Comparison of ENCODE assay signal across 10 mouse cellular contexts in genomic region chr13:55507877-55508276, GRCm38 (mm10). TPM values are rescaled to one million over a fixed set of nuclear protein-coding genes. Genes with fewer than 3 reads are reported as not detected.
DNase-seq lines count a peak whose midpoint lies in the region; TF ChIP-seq lines count a peak whose summit lies in the region.
"Had no signal": no experiment of that assay in that cellular context is flagged by ENCODE, and none has a peak within 500 bp of the region (broad histone marks: within the 10 kb centered on the region; RNA-seq: fewer than 3 reads in every experiment).

No protein-coding gene starts in this region.

- no peak overlapping the region for H3K4me3 ChIP-seq in left cerebral cortex, adult 2 months

- peak; percentile 10 for TF ChIP-seq CTCF in left cerebral cortex, adult 2 months (IDR thresholded peaks at IDR 0.05)

- H3K27ac ChIP-seq in left cerebral cortex, adult 2 months: no peak overlapping the region

- intact Hi-C loops in left cerebral cortex, adult 2 months (cut with DNase I): no loop called here
- intact Hi-C loops in left cerebral cortex, postnatal 10 days (cut with DNase I): no loop called here

- DNase-seq in embryo, embryonic 11 days: peak; percentile 41
- no peak for DNase-seq in embryo, embryonic 9.5 days (ENCODE audit: extremely low spot score)
- no peak for DNase-seq in left cerebral cortex, adult 2 months (ENCODE audit: extremely low spot score in 1 of 2, low spot score in 2 of 2)
- no peak for DNase-seq in left cerebral cortex, postnatal 10 days (ENCODE audit: extremely low spot score in 1 of 2, low spot score in 2 of 2)
- DNase-seq in thymus, postnatal 14 days: peak; percentile 33
- no peak for DNase-seq in thymus, postnatal 36 days
- DNase-seq in retina, postnatal 1 day: peak; percentile 32
- DNase-seq in kidney, adult 11 months: no peak
- DNase-seq: heart, postnatal 10 days; spleen, adult 18-20 months had no signal

RNA-seq across cellular contexts. Expression of gene Pdlim7, which starts 5.6 kb away (rescaled TPM):
- 100 to 1,000 TPM in 1 of 2 experiments, 10 to 100 TPM in 1; 94.9 to 114 TPM for total RNA-seq in left cerebral cortex, adult 2 months (2021)
- total RNA-seq in left cerebral cortex, postnatal 10 days (2021): 10 to 100 TPM; 60.1 to 61.4 TPM

RNA-seq across cellular contexts. Expression of gene Dbn1, which starts 20.0 kb away (rescaled TPM):
- 100 to 1,000 TPM; 303 to 325 TPM for total RNA-seq in left cerebral cortex, adult 2 months (2021)
- total RNA-seq in left cerebral cortex, postnatal 10 days (2021): 100 to 1,000 TPM; 350 to 366 TPM

RNA-seq across cellular contexts. Expression of gene Dok3, which starts 21.2 kb away (rescaled TPM):
- 10 to 100 TPM; 10.1 to 18.2 TPM for total RNA-seq in left cerebral cortex, adult 2 months (2021)
- total RNA-seq in left cerebral cortex, postnatal 10 days (2021): 1 to 10 TPM; 4.3 to 4.5 TPM

RNA-seq across cellular contexts. Expression of gene Ddx41, which starts 28.6 kb away (rescaled TPM):
- total RNA-seq in left cerebral cortex, adult 2 months (2021): 10 to 100 TPM; 63.7 to 65.7 TPM
- total RNA-seq in left cerebral cortex, postnatal 10 days (2021): 10 to 100 TPM; 42.0 to 43.4 TPM

RNA-seq across cellular contexts. Expression of gene Prr7, which starts 43.8 kb away (rescaled TPM):
- 10 to 100 TPM; 77.6 to 80.2 TPM for total RNA-seq in left cerebral cortex, adult 2 months (2021)
- total RNA-seq in left cerebral cortex, postnatal 10 days (2021): 100 to 1,000 TPM in 1 of 2 experiments, 10 to 100 TPM in 1; 91.9 to 103 TPM

Comparison
In these comparisons a context has a peak if more than half of its experiments do, and no peak if none do; other contexts are left out.
1. DNase-seq: peak in embryo, embryonic 11 days (single experiment), thymus, postnatal 14 days (single experiment) and retina, postnatal 1 day (single experiment); none in embryo, embryonic 9.5 days (single experiment), left cerebral cortex, adult 2 months (0 of 2), left cerebral cortex, postnatal 10 days (0 of 2), thymus, postnatal 36 days (0 of 2) and kidney, adult 11 months (single experiment).